Mouse (Mus musculus): Measurements from ENCODE around the gene Reps1.
"Not testable (repeated sequence)": the region's sequence is repeated elsewhere in the genome, so short reads cannot be mapped to it uniquely, and the experiment has no call there.

The Reps1 gene

DNA sequence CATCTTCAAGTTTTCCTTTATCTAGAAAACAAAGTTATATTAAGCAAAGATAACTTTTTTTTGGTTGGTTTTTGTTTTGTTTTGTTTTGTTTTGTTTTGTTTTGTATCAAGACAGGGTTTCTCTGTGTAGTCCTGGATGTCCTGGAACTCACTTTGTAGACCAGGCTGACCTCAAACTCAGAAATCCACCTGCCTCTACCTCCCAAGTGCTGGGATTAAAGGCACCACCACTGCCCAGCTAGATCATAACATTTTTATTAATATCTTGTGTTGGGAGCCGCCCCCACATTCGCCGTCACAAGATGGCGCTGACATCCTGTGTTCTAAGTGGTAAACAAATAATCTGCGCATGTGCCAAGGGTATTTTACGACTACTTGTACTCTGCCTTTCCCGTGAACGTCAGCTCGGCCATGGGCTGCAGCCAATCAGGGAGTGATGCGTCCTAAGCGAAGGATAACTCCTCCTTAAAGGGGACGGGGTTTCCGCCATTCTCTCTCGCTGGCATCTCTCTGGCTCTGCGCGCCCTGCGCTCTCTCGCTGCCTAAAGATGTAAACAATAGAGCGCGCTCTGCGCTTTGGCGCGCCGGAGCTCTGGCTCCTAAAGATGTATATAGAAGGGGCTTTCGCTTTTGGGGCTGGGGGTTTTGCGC lies 83.3 kb downstream of the Reps1 start:
- in situ Hi-C loops (cut with MseI, MboI): not testable (repeated sequence)

DNA sequence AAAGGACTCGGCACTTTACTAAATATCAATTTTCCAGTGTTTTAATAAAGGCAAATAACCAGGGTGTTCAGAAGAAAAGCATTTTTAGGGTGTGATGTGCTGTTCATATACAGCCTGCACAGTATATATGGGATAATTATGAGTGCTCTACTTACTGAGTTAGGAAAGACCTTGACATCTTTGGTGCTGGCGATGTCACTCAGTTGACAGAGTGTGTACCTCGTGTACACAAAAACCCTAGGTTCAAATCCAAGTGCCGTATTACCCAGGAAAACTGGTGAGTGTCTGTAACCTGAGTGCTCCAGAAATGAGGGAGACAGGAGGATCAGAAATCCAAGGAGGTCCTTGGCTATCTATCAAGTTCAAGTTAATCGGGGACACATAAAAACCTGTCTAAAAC lies 84.0 kb downstream of the Reps1 start:
- in situ Hi-C loops (cut with MseI, MboI): no loop called here

GRCm38 (mm10) chr10:18141389-18141788 lies 85.7 kb downstream of the Reps1 start:
- in situ Hi-C loops (cut with MseI, MboI): no loop called here

DNA sequence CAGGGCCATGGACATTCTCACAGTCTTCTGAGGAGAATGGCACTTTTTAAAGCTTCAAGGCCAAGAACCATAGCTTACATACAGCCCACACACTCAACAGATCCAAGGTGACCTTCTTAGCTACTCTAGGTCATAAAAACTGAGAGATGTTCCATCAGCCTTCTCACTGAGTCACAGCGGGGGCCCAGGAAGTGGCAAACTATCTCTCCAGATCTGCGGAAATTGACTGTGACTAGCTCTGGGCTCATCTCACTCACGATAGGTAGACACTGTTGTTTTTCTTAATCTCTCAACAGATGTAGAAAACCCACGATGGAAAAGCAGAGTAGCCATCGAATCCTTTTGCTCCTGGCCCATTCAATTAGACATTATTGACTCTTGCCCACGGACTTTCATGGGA lies 86.6 kb downstream of the Reps1 start:
- in situ Hi-C loops (cut with MseI, MboI): no loop called here

GRCm38 (mm10) chr10:18147224-18147623 lies 91.6 kb downstream of the Reps1 start:
- in situ Hi-C loops (cut with MseI, MboI): no loop called here

DNA sequence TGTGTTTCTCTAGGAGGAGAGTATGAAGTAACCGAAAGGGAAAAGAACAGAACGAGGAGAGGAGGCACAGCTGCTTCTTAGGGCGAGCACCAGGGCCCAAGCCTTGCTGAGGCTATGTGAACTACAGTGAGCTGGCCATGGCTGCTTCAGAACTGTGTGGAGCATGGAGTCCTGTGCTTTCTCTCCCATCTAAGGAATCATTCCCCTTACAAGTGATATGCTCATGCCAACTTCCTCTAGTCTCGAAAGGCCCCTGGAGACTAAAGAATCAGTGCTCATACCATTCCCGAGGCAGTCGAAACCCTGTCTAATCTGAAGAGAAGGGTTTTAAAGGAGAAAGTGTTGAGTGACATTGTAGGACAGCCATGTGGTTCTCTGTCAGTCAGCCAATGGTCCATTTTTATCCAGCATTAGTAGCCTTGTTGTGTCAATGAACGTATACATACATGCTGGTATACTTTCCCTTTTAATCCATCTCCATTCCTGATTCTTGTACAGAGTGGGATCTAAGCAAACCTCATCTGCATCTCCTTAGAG lies 106.8 kb downstream of the Reps1 start:
- in situ Hi-C loops (cut with MseI, MboI): no loop called here
